Mouse (Mus musculus) MEL (cell line): ENCODE measurements around the gene Lama5. TPM values are rescaled to one million over a fixed set of nuclear protein-coding genes. Genes with fewer than 3 reads are reported as not detected.

Experiments used
- DNase-seq: peaks from one replicate; pipeline ENCODE4 v3.0.0; 2011; ENCODE audit warnings: low read depth, low spot score
- H3K27ac ChIP-seq: 2 replicates; pipeline ENCODE4 v1.5.1; 2012; ENCODE audit warnings: low read depth, mild to moderate bottlenecking, control low read depth, low read length, moderate library complexity; ENCODE audit not compliant: control insufficient read depth
- H3K27me3 ChIP-seq, 2 experiments: fragments of 150-350 bp in 1 of 2; sonication (generic) in 1 of 2; 2 replicates each; pipeline ENCODE4 v1.6.1; 2012; ENCODE audit warnings: low read length in 2 of 2, mild to moderate bottlenecking in 2 of 2, improper control_type of control experiment in 1 of 2, moderate library complexity in 1 of 2; ENCODE audit not compliant: insufficient read depth in 2 of 2, control insufficient read depth in 1 of 2
- H3K36me3 ChIP-seq, 2 experiments: 2 replicates each; pipeline ENCODE4 v1.6.1; 2012 to 2014; ENCODE audit warnings: low read length in 2 of 2, improper control_type of control experiment in 1 of 2, inconsistent platforms in 1 of 2, mild to moderate bottlenecking in 1 of 2; ENCODE audit not compliant: insufficient read depth in 2 of 2, control insufficient read depth in 1 of 2
- H3K4me1 ChIP-seq, 2 experiments: fragments of 150-350 bp in 1 of 2; sonication (generic) in 1 of 2; 2 replicates each; pipeline ENCODE4 v1.6.1; 2012; ENCODE audit warnings: low read length in 2 of 2, improper control_type of control experiment in 1 of 2, mild to moderate bottlenecking in 1 of 2; ENCODE audit not compliant: insufficient read depth in 2 of 2, control insufficient read depth in 1 of 2
- H3K4me3 ChIP-seq, 2 experiments: fragments of 150-350 bp in 1 of 2; sonication (generic) in 1 of 2; 2 replicates each; pipeline ENCODE4 v1.5.1; 2012; ENCODE audit warnings: low read depth in 2 of 2, low read length in 2 of 2, mild to moderate bottlenecking in 2 of 2, moderate library complexity in 2 of 2, control low read depth in 1 of 2, improper control_type of control experiment in 1 of 2; ENCODE audit not compliant: control insufficient read depth in 1 of 2, insufficient read depth in 1 of 2
- H3K79me2 ChIP-seq: 2 replicates; pipeline ENCODE4 v1.6.1; 2012; ENCODE audit warnings: mild to moderate bottlenecking, low read length, moderate library complexity; ENCODE audit not compliant: control insufficient read depth, poor library complexity, insufficient read depth
- H3K9ac ChIP-seq: 2 replicates; pipeline ENCODE4 v1.6.1; 2012; ENCODE audit warnings: low read depth, mild to moderate bottlenecking, control low read depth, low read length, moderate library complexity; ENCODE audit not compliant: control insufficient read depth, poor library complexity, severe bottlenecking
- H3K9me3 ChIP-seq: fragments of 150-350 bp; sonication (generic); replicated peaks from 2 replicates; pipeline ENCODE4 v1.6.1; 2012; ENCODE audit warnings: mild to moderate bottlenecking, low read length, improper control_type of control experiment, moderate library complexity; ENCODE audit not compliant: insufficient read depth
- CHD1 ChIP-seq: IDR thresholded peaks from 2 replicates; pipeline ENCODE4 v1.6.1; 2012; ENCODE audit warnings: low read depth, mild to moderate bottlenecking, inconsistent platforms, low read length, improper control_type of control experiment
- CHD2 ChIP-seq: IDR thresholded peaks from 2 replicates; pipeline ENCODE4 v1.6.1; 2011; ENCODE audit warnings: low read length, improper control_type of control experiment
- CTCF ChIP-seq, 3 experiments: IDR thresholded peaks in 2 of 3; conservative IDR thresholded peaks in 1 of 3; 2 replicates each; pipeline ENCODE4 v1.5.1; 2011 to 2012; ENCODE audit warnings: low read length in 3 of 3, low read depth in 2 of 3, mild to moderate bottlenecking in 2 of 3, improper control_type of control experiment in 1 of 3, inconsistent platforms in 1 of 3, mixed read lengths in 1 of 3, moderate library complexity in 1 of 3; ENCODE audit not compliant: control insufficient read depth in 1 of 3, insufficient read depth in 1 of 3, poor library complexity in 1 of 3, severe bottlenecking in 1 of 3
- ETS1 ChIP-seq: IDR thresholded peaks from 2 replicates; pipeline ENCODE4 v1.6.1; 2012; ENCODE audit warnings: low read depth, mild to moderate bottlenecking, inconsistent platforms, low read length, improper control_type of control experiment, moderate library complexity
- GATA1 ChIP-seq: IDR thresholded peaks from 2 replicates; pipeline ENCODE4 v1.6.1; 2011; ENCODE audit warnings: low read depth, low read length, improper control_type of control experiment
- MAZ ChIP-seq: IDR thresholded peaks from 2 replicates; pipeline ENCODE4 v1.6.1; 2012; ENCODE audit warnings: low read depth, mild to moderate bottlenecking, inconsistent platforms, low read length, improper control_type of control experiment
- MXI1 ChIP-seq: IDR thresholded peaks from 2 replicates; pipeline ENCODE4 v1.6.1; 2011; ENCODE audit warnings: mild to moderate bottlenecking, low read depth, low read length, improper control_type of control experiment
- MYB ChIP-seq: IDR thresholded peaks from 2 replicates; pipeline ENCODE4 v1.6.1; 2011; ENCODE audit warnings: mild to moderate bottlenecking, low read depth, low read length, improper control_type of control experiment
- SIN3A ChIP-seq: IDR thresholded peaks from 2 replicates; pipeline ENCODE4 v1.6.1; 2012; ENCODE audit warnings: low read length, improper control_type of control experiment, inconsistent platforms
- TAL1 ChIP-seq: IDR thresholded peaks from 2 replicates; pipeline ENCODE4 v1.6.1; 2012; ENCODE audit warnings: mild to moderate bottlenecking, inconsistent platforms, low read length, moderate library complexity, mixed read lengths
- TBP ChIP-seq: IDR thresholded peaks from 2 replicates; pipeline ENCODE4 v1.8.0; 2011; ENCODE audit warnings: low read depth, low read length, improper control_type of control experiment
- TCF12 ChIP-seq: IDR thresholded peaks from 2 replicates; pipeline ENCODE4 v1.6.1; 2014; ENCODE audit warnings: low read depth, mild to moderate bottlenecking, inconsistent platforms, low read length, improper control_type of control experiment, moderate library complexity
- USF1 ChIP-seq: IDR thresholded peaks from 2 replicates; pipeline ENCODE4 v1.6.1; 2014; ENCODE audit warnings: low read depth, mild to moderate bottlenecking, inconsistent platforms, low read length, improper control_type of control experiment, moderate library complexity
- USF2 ChIP-seq, 2 experiments: IDR thresholded peaks; 2 replicates each; pipeline ENCODE4 v1.6.1; 2011 to 2012; ENCODE audit warnings: improper control_type of control experiment in 2 of 2, low read length in 2 of 2, borderline replicate concordance in 1 of 2, inconsistent platforms in 1 of 2, low read depth in 1 of 2, mild to moderate bottlenecking in 1 of 2; ENCODE audit not compliant: insufficient read depth in 1 of 2
- ZC3H11A ChIP-seq: IDR thresholded peaks from 2 replicates; pipeline ENCODE4 v1.6.1; 2012; ENCODE audit warnings: low read depth, mild to moderate bottlenecking, inconsistent platforms, low read length, improper control_type of control experiment
- ZKSCAN1 ChIP-seq: IDR thresholded peaks from 2 replicates; pipeline ENCODE4 v1.6.1; 2012; ENCODE audit warnings: low read depth, mild to moderate bottlenecking, inconsistent platforms, low read length, improper control_type of control experiment, moderate library complexity
- ZMIZ1 ChIP-seq: IDR thresholded peaks from 2 replicates; pipeline ENCODE4 v1.6.1; 2012; ENCODE audit warnings: low read depth, mild to moderate bottlenecking, inconsistent platforms, low read length, improper control_type of control experiment, moderate library complexity
- ZNF384 ChIP-seq: IDR thresholded peaks from 2 replicates; pipeline ENCODE4 v1.6.1; 2012; ENCODE audit warnings: low read depth, mild to moderate bottlenecking, inconsistent platforms, low read length, improper control_type of control experiment
- polyA plus RNA-seq, 2 experiments: library from polyadenylated mRNA; stranded (reverse) in 1 of 2; unstranded in 1 of 2; fragments of >175 nt in 1 of 2; fragments of >200 nt in 1 of 2; gene quantifications; 2 replicates each; pipeline versions ENCODE4 v1.2.1 to v1.2.4; 2012; ENCODE audit warnings: low replicate concordance in 2 of 2, low read depth in 1 of 2; ENCODE audit not compliant: insufficient read length in 2 of 2, insufficient read depth in 1 of 2, missing spikeins in 1 of 2
- total RNA-seq: library from RNA; depleted of rRNA; stranded (reverse); fragments of 300-350 nt; gene quantifications from 2 replicates; pipeline ENCODE4 v1.2.3, GENCODE M21; 2012

The Lama5 gene
- total and polyA plus RNA-seq, 3 experiments, result 6.1 to 14.6 TPM; not detected in 1

DNA sequence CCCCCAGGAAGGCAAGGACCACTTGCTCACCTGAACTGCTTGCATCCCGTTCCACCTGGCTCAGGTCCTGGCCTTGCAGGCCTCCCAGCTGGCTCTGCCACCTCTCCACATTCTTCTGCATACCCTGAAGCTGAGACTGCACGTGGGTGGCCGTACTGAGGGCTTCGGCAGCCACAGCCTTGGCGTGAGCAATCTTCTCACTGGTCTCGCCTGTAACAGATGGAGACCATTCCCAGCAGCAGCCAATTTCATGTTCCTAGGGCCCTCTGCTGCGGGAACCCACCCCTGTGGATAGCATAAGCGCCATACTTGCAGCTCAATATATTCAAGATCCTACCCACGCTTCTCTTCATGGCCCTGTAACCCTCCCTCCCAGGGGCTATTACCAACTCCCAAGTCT is 44.1 kb downstream of the Lama5 start:
- H3K4me1 ChIP-seq, result no peaks in the 10 kb centered on the region
- no peak overlapping the region for H3K9ac ChIP-seq
- H3K9me3 ChIP-seq, result no peaks in the 10 kb centered on the region
- H3K79me2 ChIP-seq, result no peaks in the 10 kb centered on the region
- H3K27ac ChIP-seq, result no peak overlapping the region
- H3K27me3 ChIP-seq, result no peaks in the 10 kb centered on the region
- no peak for DNase-seq
- H3K4me3 ChIP-seq, result no peak overlapping the region
- H3K36me3 ChIP-seq, result no peaks in the 10 kb centered on the region
- no peak for TF ChIP-seq GATA1
- TF ChIP-seq TAL1, result no peak
- TF ChIP-seq ZNF384, result no peak
- TF ChIP-seq TBP, result no peak
- TF ChIP-seq ZC3H11A, result no peak
- no peak for TF ChIP-seq TCF12
- TF ChIP-seq CTCF (IDR thresholded peaks at IDR 0.05 in 2 of 3, conservative IDR thresholded peaks at IDR 0.05 in 1 of 3; ENCODE audit: control insufficient read depth in 1 of 3, insufficient read depth in 1 of 3, low read depth in 2 of 3, low read length in 3 of 3, poor library complexity in 1 of 3, severe bottlenecking in 1 of 3), result no peak

DNA sequence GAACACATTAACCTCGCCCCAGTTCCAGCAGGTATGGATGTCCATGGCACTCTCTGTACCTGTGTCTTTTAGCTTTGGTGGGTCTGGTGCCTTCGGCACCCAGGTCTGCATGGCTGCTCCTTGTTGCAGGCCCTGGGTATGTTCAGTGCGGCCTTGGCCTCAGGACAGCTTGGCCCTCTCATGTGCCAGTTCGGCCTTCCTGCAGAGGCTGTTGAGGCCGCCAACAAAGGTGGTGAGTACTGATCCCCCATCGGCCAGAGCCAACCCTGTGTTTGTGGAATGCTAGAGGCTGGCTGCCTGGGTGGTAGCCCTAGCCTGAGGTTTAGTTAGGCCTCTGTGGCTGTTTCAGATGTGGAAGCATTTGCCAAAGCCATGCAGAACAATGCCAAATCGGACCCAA is 49.9 kb downstream of the Lama5 start:
- DNase-seq, result no peak
- Histone ChIP-seq H3K79me2 (peaks cover 30% of the 10 kb centered on the region), H3K27me3 (no peaks in the 10 kb centered on the region), H3K9me3 (no peaks in the 10 kb centered on the region), H3K27ac (no peak overlapping the region), H3K4me3 (no peak overlapping the region), H3K4me1 (peaks cover 0 to 14% of the 10 kb centered on the region in 2 experiments; a peak in 2 of 4 replicates), H3K9ac (no peak overlapping the region), H3K36me3 (peaks cover 4 to 5% of the 10 kb centered on the region in 2 experiments)
- TF ChIP-seq MXI1, result no peak
- no peak for TF ChIP-seq ETS1
- no peak for TF ChIP-seq CHD2
- no peak for TF ChIP-seq USF1
- TF ChIP-seq ZMIZ1, result no peak
- no peak for TF ChIP-seq MAZ
- TF ChIP-seq ZKSCAN1, result no peak
- TF ChIP-seq USF2 (IDR thresholded peaks at IDR 0.05; ENCODE audit: borderline replicate concordance in 1 of 2, insufficient read depth in 1 of 2, low read depth in 1 of 2, low read length in 2 of 2), result no peak
- no peak for TF ChIP-seq SIN3A
- no peak for TF ChIP-seq CTCF (IDR thresholded peaks at IDR 0.05 in 2 of 3, conservative IDR thresholded peaks at IDR 0.05 in 1 of 3; ENCODE audit: control insufficient read depth in 1 of 3, insufficient read depth in 1 of 3, low read depth in 2 of 3, low read length in 3 of 3, poor library complexity in 1 of 3, severe bottlenecking in 1 of 3)
- no peak for TF ChIP-seq MYB
- TF ChIP-seq CHD1, result no peak
